Mouse (Mus musculus): ENCODE measurements at regions not wholly inside any gene's neighbourhood (a gene's known extent, or its start where the extent isn't known, plus 50 kb on each side); places are given as distances from the start of the nearest gene placed in this dataset.

DNA sequence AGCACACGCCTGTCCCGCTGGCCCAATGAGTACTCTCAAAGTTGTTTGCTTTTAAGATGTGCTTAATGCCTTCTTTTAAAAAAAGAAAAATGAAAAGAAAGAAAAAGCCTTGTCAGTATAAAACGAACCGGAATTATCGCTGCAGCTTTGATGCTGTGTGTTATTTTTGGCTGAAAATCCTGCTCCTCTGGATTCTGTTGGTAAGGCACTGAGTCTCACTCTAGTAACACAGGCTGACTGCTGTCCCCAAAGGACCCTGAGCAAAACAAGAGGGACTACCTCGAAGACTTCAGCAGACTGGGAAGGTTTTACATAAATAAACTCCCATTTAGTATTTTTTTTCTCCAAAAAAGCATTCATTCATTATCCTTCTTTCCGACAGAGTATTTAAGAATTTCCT lies 196.1 kb upstream of the Ppargc1a start:
- no peak for DNase-seq (ENCODE audit: low spot score in 2 of 2)

- DNase-seq (ENCODE audit: low spot score in 2 of 2) = no peak
Measured at GRCm38 (mm10) chr5:51762352-51762751, 194.8 kb upstream of the Ppargc1a start.

DNA sequence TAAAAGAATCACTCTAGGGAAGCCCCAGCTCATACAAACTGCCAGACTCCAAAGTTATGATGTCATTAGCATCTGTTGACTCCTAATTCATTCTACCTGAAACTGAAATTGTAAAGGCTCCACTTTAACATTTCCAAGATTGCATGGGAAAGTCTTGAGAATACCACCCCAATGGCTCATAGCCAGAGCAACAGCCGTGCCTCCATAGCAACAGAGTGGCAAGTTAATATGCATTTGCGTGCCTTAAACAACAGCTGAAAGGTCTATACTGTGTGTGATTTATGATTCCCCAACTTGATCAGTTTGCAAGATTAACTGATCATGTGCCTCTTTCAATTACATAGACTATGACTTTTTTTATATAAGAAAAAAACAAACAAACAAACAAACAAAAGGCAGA lies 190.8 kb upstream of the Ppargc1a start:
- DNase-seq (ENCODE audit: low spot score in 2 of 2) = no peak

- no peak for DNase-seq (ENCODE audit: low spot score in 2 of 2)
Measured at GRCm38 (mm10) chr5:51757864-51758263, 190.3 kb upstream of the Ppargc1a start.

- no peak for DNase-seq (ENCODE audit: low spot score in 2 of 2)
Measured at GRCm38 (mm10) chr5:51752024-51752423, 184.5 kb upstream of the Ppargc1a start.

- no peak for DNase-seq (ENCODE audit: low spot score in 2 of 2)
Measured at GRCm38 (mm10) chr5:51750456-51750855, 182.9 kb upstream of the Ppargc1a start.

DNA sequence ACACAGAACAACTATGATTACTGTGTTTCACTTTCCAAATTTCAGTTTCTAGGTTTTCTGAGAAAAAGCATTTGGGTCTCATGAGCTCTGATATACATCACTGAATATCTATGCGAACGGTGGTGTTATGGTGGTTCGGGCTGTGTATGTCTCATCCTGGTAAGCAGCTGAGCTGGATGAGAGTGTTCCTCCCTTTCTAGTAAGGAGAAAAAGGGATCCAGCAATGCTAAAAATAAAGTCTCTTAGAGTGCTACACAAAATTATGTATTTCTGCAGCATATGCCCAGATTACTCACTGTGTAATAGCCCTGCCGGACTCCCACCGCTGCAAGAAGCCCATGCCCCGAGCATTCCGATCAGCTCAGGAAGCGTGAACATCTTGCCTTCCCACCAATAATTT lies 173.4 kb upstream of the Ppargc1a start:
- DNase-seq (ENCODE audit: low spot score in 2 of 2) = peak in 1 of 2 experiments; percentile 15

GRCm38 (mm10) chr5:51730241-51730640 lies 162.7 kb upstream of the Ppargc1a start:
- DNase-seq (ENCODE audit: low spot score in 2 of 2) = no peak

DNA sequence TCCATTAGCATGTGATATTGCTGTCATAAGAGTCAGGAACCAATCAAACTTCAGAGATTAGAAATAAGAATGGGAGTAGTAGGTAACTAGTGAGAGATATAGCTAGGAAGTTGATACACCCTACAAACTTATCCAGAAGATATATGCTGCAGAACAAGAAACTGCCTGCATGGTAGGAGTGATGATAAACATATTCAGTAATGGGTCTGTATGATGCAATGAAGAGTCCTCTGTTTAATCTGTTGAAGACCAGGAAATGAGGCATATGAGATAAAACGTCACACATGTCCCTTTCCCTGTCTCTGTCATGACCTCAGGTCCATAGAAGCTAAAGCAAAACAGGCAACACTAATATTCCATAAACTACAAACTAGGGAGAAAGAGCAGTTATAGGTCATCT lies 162.2 kb upstream of the Ppargc1a start:
- no peak for DNase-seq (ENCODE audit: low spot score in 2 of 2)

DNA sequence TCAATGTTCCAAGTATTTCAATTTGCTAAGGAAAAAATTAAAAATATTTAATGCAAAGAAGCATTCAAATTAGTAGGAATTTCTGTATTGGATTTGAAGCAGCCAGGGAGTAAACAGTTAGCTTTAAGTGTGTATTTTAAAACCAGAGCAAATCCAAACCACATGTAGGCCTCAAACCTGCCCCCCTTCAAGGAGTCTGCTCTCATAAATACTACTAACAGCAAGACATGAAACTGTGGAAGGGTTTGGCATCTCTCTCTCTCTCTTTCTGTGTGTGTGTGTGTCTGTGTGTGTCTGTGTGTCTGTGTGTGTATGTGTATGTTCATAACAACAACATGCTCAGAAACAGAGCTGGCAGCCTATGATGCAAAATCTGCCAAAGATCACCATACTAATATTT lies 159.2 kb upstream of the Ppargc1a start:
- DNase-seq (ENCODE audit: low spot score in 2 of 2) = no peak

DNA sequence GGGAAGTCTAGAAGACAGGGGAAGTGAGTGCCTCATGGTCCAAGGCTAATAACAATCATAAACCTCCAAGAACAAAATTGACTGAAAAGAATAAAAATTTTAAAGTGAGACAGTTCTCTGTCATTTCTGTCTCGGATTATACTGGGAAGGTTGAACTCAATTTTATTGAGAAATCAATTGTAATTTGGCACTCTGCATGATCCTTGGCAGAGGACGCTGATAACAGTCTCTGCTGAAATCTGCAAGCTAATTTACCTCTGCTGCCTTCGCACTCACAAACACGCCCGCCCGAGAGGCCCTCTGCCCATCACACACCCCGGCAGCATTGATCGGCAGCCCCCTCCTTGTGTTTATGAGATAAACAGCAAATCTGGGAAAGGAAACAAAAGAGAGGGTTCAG lies 151.4 kb upstream of the Ppargc1a start:
- no peak for DNase-seq (ENCODE audit: low spot score in 2 of 2)

- DNase-seq (ENCODE audit: low spot score in 2 of 2) = no peak
Measured at GRCm38 (mm10) chr5:51718451-51718850, 150.9 kb upstream of the Ppargc1a start.

DNA sequence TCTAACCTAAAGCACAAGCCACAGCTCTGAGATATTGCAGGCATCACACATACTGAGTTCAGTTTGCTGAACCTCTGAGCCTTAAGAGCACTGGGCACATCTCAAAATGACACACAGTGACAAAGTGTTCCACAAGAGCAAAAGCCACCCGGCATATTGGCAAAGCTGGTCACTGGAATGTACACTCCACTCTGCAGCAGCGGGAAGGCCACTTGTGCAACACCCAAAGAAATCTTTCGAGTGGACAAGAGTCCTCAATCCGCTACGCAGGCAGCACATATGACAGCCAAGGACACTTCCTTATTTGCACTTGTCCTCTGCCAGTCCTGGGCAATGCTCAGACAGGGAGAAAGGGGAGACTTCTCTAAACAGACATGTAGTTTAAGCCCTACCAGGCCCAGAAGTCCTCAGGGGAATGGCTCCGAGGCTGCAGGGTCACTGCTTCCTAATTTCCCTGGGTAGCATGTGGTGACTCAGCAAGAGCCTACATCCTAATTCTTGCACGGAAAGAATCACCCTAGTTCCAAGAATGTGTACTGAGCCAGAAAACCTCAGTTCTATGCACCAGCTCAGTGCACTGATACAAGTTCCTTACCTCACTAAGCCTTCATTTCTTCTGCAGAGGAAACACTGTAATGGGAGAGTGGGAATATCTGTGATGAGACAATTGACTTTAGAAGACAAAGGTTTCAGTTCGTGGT lies 144.5 kb upstream of the Ppargc1a start:
- DNase-seq (ENCODE audit: low spot score in 2 of 2) = no peak

DNA sequence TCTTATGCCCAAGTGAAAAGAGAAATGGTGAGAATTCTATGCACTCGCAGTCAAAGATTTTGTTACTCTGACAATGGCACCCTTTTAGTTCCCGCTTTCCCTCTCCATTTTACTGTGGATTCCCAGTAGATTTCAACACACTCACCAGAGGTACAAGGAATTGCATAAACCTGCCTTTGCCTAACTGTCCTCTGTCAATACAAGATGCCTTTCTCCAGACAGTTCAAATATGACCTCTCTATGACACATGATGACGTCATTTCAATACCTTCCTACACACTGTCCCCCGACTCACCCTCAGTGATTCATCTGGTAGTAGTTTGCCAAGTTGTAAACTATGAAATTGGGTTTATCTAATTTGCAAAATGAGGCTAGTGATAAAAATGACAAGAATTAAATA lies 143.1 kb upstream of the Ppargc1a start:
- DNase-seq (ENCODE audit: low spot score in 2 of 2) = no peak

DNA sequence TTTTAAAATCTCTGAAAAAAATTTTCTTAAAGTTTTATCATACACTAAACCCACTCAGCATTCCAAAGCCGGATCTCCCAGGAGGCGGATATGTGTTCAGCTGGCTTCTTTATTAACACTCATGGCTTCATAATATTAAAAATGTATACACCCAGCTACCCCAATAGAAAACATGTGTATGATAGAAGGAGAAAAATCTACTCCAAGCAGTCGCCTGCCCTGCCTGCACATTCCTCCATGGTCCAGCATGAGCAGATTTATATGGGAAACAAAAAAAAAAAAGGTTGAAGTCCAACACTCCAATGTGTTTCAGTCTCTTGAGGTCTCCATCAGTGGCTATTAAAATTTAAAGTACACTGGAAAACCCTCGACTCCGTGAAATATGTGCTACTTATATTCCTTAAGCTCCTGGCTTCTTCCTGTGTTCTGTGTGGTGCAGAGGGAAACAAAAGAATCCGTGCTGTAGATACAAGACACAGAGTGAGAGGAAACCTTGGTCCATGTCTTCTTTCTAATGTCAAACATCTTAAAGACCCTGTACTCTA lies 142.0 kb upstream of the Ppargc1a start:
- no peak for DNase-seq (ENCODE audit: low spot score in 2 of 2)

DNA sequence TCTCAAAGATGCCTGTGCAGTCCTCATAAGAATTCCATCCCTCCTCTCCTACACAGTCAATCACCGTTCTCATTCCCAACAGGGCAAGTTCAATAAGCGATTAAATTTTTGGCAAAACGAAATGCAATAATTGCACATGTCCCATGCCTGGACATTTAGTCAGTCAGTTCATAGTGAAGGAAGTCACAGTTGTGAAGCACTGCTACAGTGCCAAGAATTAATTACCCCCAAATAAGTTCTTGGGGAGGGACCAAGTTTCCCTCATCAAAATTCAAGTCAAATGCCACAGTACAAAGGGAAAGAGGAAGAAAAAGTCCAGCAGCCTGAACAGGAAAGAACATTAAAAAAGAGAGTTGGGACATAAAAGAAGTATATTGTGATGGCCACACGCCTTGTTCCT lies 112.4 kb upstream of the Ppargc1a start:
- DNase-seq (ENCODE audit: low spot score in 2 of 2) = peak in 1 of 2 experiments; percentile 20

- no peak for DNase-seq (ENCODE audit: low spot score in 2 of 2)
Measured at GRCm38 (mm10) chr5:51671190-51671589, 103.7 kb upstream of the Ppargc1a start.

DNA sequence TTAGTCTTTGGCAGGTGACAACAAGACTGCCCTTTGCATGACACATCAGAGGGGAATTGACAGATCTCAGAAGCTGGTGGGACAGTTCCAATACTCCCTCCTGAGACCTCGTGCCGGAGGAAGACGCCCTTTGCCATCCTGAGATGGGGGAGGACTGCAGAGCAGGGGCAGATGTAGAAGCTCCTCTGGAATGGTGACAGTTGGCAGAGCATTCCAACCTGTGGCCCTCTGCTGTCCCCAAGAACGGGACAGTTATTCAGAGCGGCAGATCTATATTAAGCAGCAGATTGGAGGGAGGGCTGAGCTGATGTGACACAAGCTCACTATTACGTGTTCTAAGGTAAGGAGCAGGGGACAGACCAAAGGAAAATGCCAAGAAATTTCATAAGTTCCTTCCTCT lies 97.7 kb upstream of the Ppargc1a start:
- no peak for DNase-seq (ENCODE audit: low spot score in 2 of 2)

DNA sequence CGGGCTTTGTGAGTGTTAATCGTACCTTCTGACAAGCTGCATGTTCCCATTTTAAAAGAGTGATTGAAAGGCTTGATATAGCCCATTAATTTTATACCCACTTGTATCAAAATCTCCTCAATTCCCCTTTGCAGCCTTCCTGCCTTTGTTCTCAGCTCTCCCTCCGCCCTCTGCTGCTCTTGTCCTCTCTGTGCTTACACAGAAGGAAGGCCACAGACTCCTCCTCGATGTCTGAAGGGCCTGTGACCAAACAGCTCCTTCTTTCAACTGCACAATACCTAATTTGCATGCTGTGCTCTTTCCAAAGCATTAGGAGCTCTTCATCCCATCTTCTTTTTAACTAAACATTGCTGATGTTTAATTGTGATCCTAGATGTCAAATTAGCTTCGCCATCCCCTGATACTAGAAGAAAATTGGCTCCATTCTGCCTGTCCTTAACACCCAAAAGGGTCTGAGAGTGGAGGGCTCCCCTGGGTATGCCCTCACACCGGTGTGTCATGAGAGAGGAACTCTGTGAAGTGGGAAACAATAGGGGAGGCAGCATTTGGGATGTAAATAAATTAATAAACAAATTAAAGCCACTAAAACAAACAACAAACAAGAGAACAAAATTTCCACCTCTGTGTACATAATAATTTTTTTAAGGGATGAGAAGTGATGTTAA lies 90.8 kb upstream of the Ppargc1a start:
- DNase-seq (ENCODE audit: low spot score in 2 of 2) = no peak

- DNase-seq (ENCODE audit: low spot score in 2 of 2) = no peak
Measured at GRCm38 (mm10) chr5:51653507-51653906, 86.0 kb upstream of the Ppargc1a start.

GRCm38 (mm10) chr5:51624400-51624799 lies 56.9 kb upstream of the Ppargc1a start:
- DNase-seq (ENCODE audit: low spot score in 2 of 2) = no peak
